32 mouse cellular contexts compared by ENCODE assay signal in genomic region chr7:100522222-100522621, GRCm38 (mm10). TPM values are rescaled to one million over a fixed set of nuclear protein-coding genes. Genes with fewer than 3 reads are reported as not detected.
A peak's percentile ranks its signal among the peaks of the same experiment; 100 is the strongest.
DNase-seq lines count a peak whose midpoint lies in the region; ATAC-seq and TF ChIP-seq lines count a peak whose summit lies in the region.
"Had no signal": no experiment of that assay in that cellular context is flagged by ENCODE, and none has a peak within 500 bp of the region (broad histone marks: within the 10 kb centered on the region; RNA-seq: fewer than 3 reads in every experiment).

No protein-coding gene starts in this region.

- no peak overlapping the region for H3K27ac ChIP-seq in intestine, postnatal 0 days (ENCODE audit: low read depth, low read length)
- no peak overlapping the region for H3K27ac ChIP-seq in intestine, embryonic 15.5 days
- H3K27ac ChIP-seq: forebrain, embryonic 10.5 days; forebrain, embryonic 13.5 days; heart, embryonic 15.5 days; hindbrain, embryonic 10.5 days; hindbrain, embryonic 13.5 days had no signal

- no peaks in the 10 kb centered on the region for H3K27me3 ChIP-seq in intestine, postnatal 0 days (replicated peaks; ENCODE audit: control insufficient read depth, insufficient read depth, low read length)
- no peaks in the 10 kb centered on the region for H3K27me3 ChIP-seq in intestine, embryonic 15.5 days (replicated peaks)
- H3K27me3 ChIP-seq in E14TG2a.4 (ENCODE audit: insufficient read depth, low read length): no peaks in the 10 kb centered on the region
- H3K27me3 ChIP-seq: CH12.LX; forebrain, embryonic 13.5 days; heart, embryonic 12.5 days; heart, embryonic 15.5 days; hindbrain, embryonic 13.5 days had no signal

- no peak for ATAC-seq in intestine, postnatal 0 days
- no peak for ATAC-seq in intestine, embryonic 15.5 days
- ATAC-seq in inflammation-experienced regulatory T-cells, adult 6 months: no peak
- ATAC-seq in cerebellum, adult (ENCODE audit: insufficient number of reproducible peaks, low FRiP score, low TSS enrichment): no peak
- ATAC-seq: forebrain, embryonic 13.5 days; forebrain, embryonic 16.5 days; hindbrain, embryonic 16.5 days had no signal

- WGBS in intestine, postnatal 0 days: 70% methylated on average over 3 of the region's 3 CpGs
- 68% methylated on average over 3 of the region's 3 CpGs for WGBS in intestine, embryonic 15.5 days

- H3K9ac ChIP-seq in intestine, postnatal 0 days (ENCODE audit: low read depth, low read length): no peak overlapping the region
- no peak overlapping the region for H3K9ac ChIP-seq in intestine, embryonic 15.5 days
- H3K9ac ChIP-seq: forebrain, embryonic 13.5 days; heart, embryonic 12.5 days; heart, embryonic 15.5 days; hindbrain, embryonic 13.5 days had no signal

- H3K9me3 ChIP-seq in intestine, postnatal 0 days (ENCODE audit: control insufficient read depth): no peaks in the 10 kb centered on the region
- no peaks in the 10 kb centered on the region for H3K9me3 ChIP-seq in intestine, embryonic 15.5 days
- peaks cover 9% of the 10 kb centered on the region; the same call in 1 of the 2 replicates for H3K9me3 ChIP-seq in E14TG2a.4 (ENCODE audit: low read length)
- H3K9me3 ChIP-seq: forebrain, embryonic 10.5 days; forebrain, embryonic 13.5 days; heart, embryonic 12.5 days; heart, embryonic 15.5 days; hindbrain, embryonic 10.5 days; hindbrain, embryonic 13.5 days had no signal

- H3K36me3 ChIP-seq in intestine, postnatal 0 days (ENCODE audit: control insufficient read depth, insufficient read depth): no peaks in the 10 kb centered on the region
- H3K36me3 ChIP-seq in intestine, embryonic 15.5 days: no peaks in the 10 kb centered on the region
- no peaks in the 10 kb centered on the region for H3K36me3 ChIP-seq in E14TG2a.4 (ENCODE audit: insufficient read depth, low read length)
- H3K36me3 ChIP-seq: forebrain, embryonic 10.5 days; G1E; heart, embryonic 12.5 days; heart, embryonic 15.5 days; hindbrain, embryonic 10.5 days; hindbrain, embryonic 13.5 days had no signal

- DNase-seq in ES-CJ7 (ENCODE audit: low read depth, low spot score) (peak; percentile 57), R1 (ENCODE audit: low read depth, low spot score) (peak; percentile 72)
- no peak for DNase-seq in adrenal gland, adult 2 months
- DNase-seq: adrenal gland, adult 8-10 months; adrenal gland, postnatal 25 days; B cell, adult 2 months; cerebellum, adult 18-20 months; cerebellum, adult 9-10 months; cerebellum, postnatal 14 days; gastrocnemius, postnatal 14 days; heart, adult 18-20 months; heart, postnatal 10 days; heart, postnatal 36 days; kidney, adult 11 months had no signal

- no peak overlapping the region for H3K4me2 ChIP-seq in intestine, postnatal 0 days (replicated peaks; ENCODE audit: low read depth)
- H3K4me2 ChIP-seq in intestine, embryonic 15.5 days (replicated peaks): no peak overlapping the region
- H3K4me2 ChIP-seq: forebrain, embryonic 13.5 days; heart, embryonic 12.5 days; heart, embryonic 15.5 days; hindbrain, embryonic 13.5 days had no signal

- TF ChIP-seq CTCF in intestine, postnatal 0 days (IDR thresholded peaks at IDR 0.05; ENCODE audit: low read depth): 0 out of 2 replicates have a peak, but pooled peaks have one; percentile 7
- TF ChIP-seq CTCF in E14TG2a.4 (conservative IDR thresholded peaks at IDR 0.05; ENCODE audit: low read length): peak; percentile 20; the same call in 1 of the 2 replicates

- no peaks in the 10 kb centered on the region; the same call in 1 of the 2 replicates for H3K4me1 ChIP-seq in intestine, postnatal 0 days (replicated peaks; ENCODE audit: control insufficient read depth, insufficient read depth, low read length)
- no peaks in the 10 kb centered on the region for H3K4me1 ChIP-seq in intestine, embryonic 15.5 days (replicated peaks)
- peaks cover 4% of the 10 kb centered on the region; the same call in 1 of the 2 replicates for H3K4me1 ChIP-seq in E14TG2a.4 (replicated peaks; ENCODE audit: low read depth, low read length)
- H3K4me1 ChIP-seq: forebrain, embryonic 10.5 days; forebrain, embryonic 13.5 days; heart, embryonic 12.5 days; heart, embryonic 15.5 days; hindbrain, embryonic 13.5 days had no signal

- H3K4me3 ChIP-seq in intestine, postnatal 0 days (ENCODE audit: low read depth, low read length): no peak overlapping the region
- no peak overlapping the region for H3K4me3 ChIP-seq in intestine, embryonic 15.5 days (replicated peaks)
- no peak overlapping the region for H3K4me3 ChIP-seq in E14TG2a.4 (replicated peaks; ENCODE audit: low read length)
- H3K4me3 ChIP-seq: forebrain, embryonic 10.5 days; forebrain, embryonic 13.5 days; heart, embryonic 12.5 days; heart, embryonic 15.5 days; hindbrain, embryonic 10.5 days; hindbrain, embryonic 13.5 days had no signal

RNA-seq across cellular contexts. Expression of gene Dnajb13, which starts 7.5 kb away (rescaled TPM):
- 0.09 and 0.17 TPM in 2 replicates for polyA plus RNA-seq in intestine, postnatal 0 days (2015; fragmentation: Nextera tagmentation; extraction: Ambion mirVana)
- 0.28 and 0.41 TPM in 2 replicates for polyA plus RNA-seq in intestine, embryonic 15.5 days (2015; fragmentation: Nextera tagmentation; extraction: Ambion mirVana)
- under 1 TPM; 0.17 to 0.24 TPM for total RNA-seq in adrenal gland, adult 2 months (2021)
- 0.20 TPM in 1 of 2 replicates, not detected in the other for polyA plus RNA-seq in adrenal gland, adult 2 months (2012; rRNA removed)
- polyA plus RNA-seq in inflammation-experienced regulatory T-cells, adult 6 months (2017; shearing (Covaris generic)): 10 to 100 TPM; 15.7 to 23.7 (median 18.8) TPM
- total RNA-seq: adrenal gland, postnatal 25 days; gastrocnemius, adult 18-20 months; gastrocnemius, postnatal 14 days; heart, postnatal 10 days; heart, postnatal 36 days had no signal
- polyA plus RNA-seq: G1E had no signal

RNA-seq across cellular contexts. Expression of gene Coa4, which starts 14.6 kb away (rescaled TPM):
- 52.4 and 54.1 TPM in 2 replicates for polyA plus RNA-seq in intestine, postnatal 0 days (2015; fragmentation: Nextera tagmentation; extraction: Ambion mirVana)
- polyA plus RNA-seq in intestine, embryonic 15.5 days (2015; fragmentation: Nextera tagmentation; extraction: Ambion mirVana): 40.8 and 49.3 TPM in 2 replicates
- 10 to 100 TPM in 1 of 2 experiments, 1 to 10 TPM in 1; 9.3 to 10.5 TPM for total RNA-seq in adrenal gland, adult 2 months (2021)
- polyA plus RNA-seq in adrenal gland, adult 2 months (2012; rRNA removed): 4.4 and 5.2 TPM in 2 replicates
- 10 to 100 TPM; 20.9 to 26.5 (median 23.5) TPM for polyA plus RNA-seq in inflammation-experienced regulatory T-cells, adult 6 months (2017; shearing (Covaris generic))

RNA-seq across cellular contexts. Expression of gene Ucp2, which starts 29.1 kb away (rescaled TPM):
- 266 and 281 TPM in 2 replicates for polyA plus RNA-seq in intestine, postnatal 0 days (2015; fragmentation: Nextera tagmentation; extraction: Ambion mirVana)
- 272 and 287 TPM in 2 replicates for polyA plus RNA-seq in intestine, embryonic 15.5 days (2015; fragmentation: Nextera tagmentation; extraction: Ambion mirVana)
- 100 to 1,000 TPM; 187 to 254 TPM for total RNA-seq in adrenal gland, adult 2 months (2021)
- 315 and 432 TPM in 2 replicates for polyA plus RNA-seq in adrenal gland, adult 2 months (2012; rRNA removed)
- 1,000 to 10,000 TPM; 1,111 to 1,581 (median 1,117) TPM for polyA plus RNA-seq in inflammation-experienced regulatory T-cells, adult 6 months (2017; shearing (Covaris generic))

RNA-seq across cellular contexts. Expression of gene Ucp3, which starts 49.4 kb away (rescaled TPM):
- not detected in 2 replicates for polyA plus RNA-seq in intestine, postnatal 0 days (2015; fragmentation: Nextera tagmentation; extraction: Ambion mirVana)
- polyA plus RNA-seq in intestine, embryonic 15.5 days (2015; fragmentation: Nextera tagmentation; extraction: Ambion mirVana): not detected in 2 replicates
- 10 to 100 TPM; 22.7 to 58.7 TPM for total RNA-seq in adrenal gland, adult 2 months (2021)
- 17.0 and 35.6 TPM in 2 replicates for polyA plus RNA-seq in adrenal gland, adult 2 months (2012; rRNA removed)
- under 1 TPM in 1 of 3 experiments, not detected in 2; 0.55 TPM for polyA plus RNA-seq in inflammation-experienced regulatory T-cells, adult 6 months (2017; shearing (Covaris generic))
- total RNA-seq: CH12.LX had no signal
- polyA plus RNA-seq: brain, embryonic 14.5 days; embryonic facial prominence, embryonic 11.5 days; forebrain, embryonic 10.5 days; forebrain, embryonic 13.5 days; forebrain, embryonic 16.5 days; G1E; hindbrain, embryonic 13.5 days had no signal

Comparison
In these comparisons a context has a peak if more than half of its experiments do, and no peak if none do; other contexts are left out.
1. RNA of gene Dnajb13, which starts 7.5 kb away (polyA plus RNA-seq): 15.7 to 23.7 TPM in inflammation-experienced regulatory T-cells, adult 6 months; 0.28 to 0.41 TPM in intestine, embryonic 15.5 days, 0.20 TPM in adrenal gland, adult 2 months and 0.09 to 0.17 TPM in intestine, postnatal 0 days; every median in the first group is over 10 times any median in the second.